Mouse (Mus musculus) heart, adult 2 months (tissue): ENCODE measurements at regions not wholly inside any gene's neighbourhood (a gene's known extent, or its start where the extent isn't known, plus 50 kb on each side); places are given as distances from the start of the nearest gene placed in this dataset.
"Not testable (repeated sequence)": the region's sequence is repeated elsewhere in the genome, so short reads cannot be mapped to it uniquely, and the experiment has no call there.

Experiments
- DNase-seq, 2 experiments: peaks; one replicate each; pipeline ENCODE4 v3.0.0; 2021
- H3K27ac ChIP-seq: fragments of 200-600 bp; 2 replicates; pipeline ENCODE4 v1.8.1; 2022
- H3K27me3 ChIP-seq: fragments of 200-500 bp; 2 replicates; pipeline ENCODE4 v1.6.1; 2012; ENCODE audit warnings: mild to moderate bottlenecking, low read length, inconsistent platforms, mixed read lengths; ENCODE audit not compliant: control insufficient read depth, insufficient read depth
- H3K36me3 ChIP-seq: fragments of 200-500 bp; 2 replicates; pipeline ENCODE4 v1.6.1; 2012; ENCODE audit warnings: low read length, inconsistent platforms; ENCODE audit not compliant: control insufficient read depth, insufficient read depth
- H3K4me1 ChIP-seq: fragments of 200-500 bp; 2 replicates; pipeline ENCODE4 v1.6.1; 2011; ENCODE audit warnings: low read length; ENCODE audit not compliant: control insufficient read depth, insufficient read depth
- H3K4me3 ChIP-seq: fragments of 200-600 bp; 2 replicates; pipeline ENCODE4 v1.8.1; 2022
- H3K79me2 ChIP-seq: fragments of 200-500 bp; replicated peaks from 2 replicates; pipeline ENCODE4 v1.6.1; 2012; ENCODE audit warnings: mild to moderate bottlenecking, inconsistent platforms, low read length, moderate library complexity, mixed read lengths; ENCODE audit not compliant: control insufficient read depth, insufficient read depth
- H3K9ac ChIP-seq: fragments of 200-500 bp; 2 replicates; pipeline ENCODE4 v1.6.1; 2012; ENCODE audit warnings: low read depth, mild to moderate bottlenecking, control low read depth, inconsistent platforms, low read length, mixed read lengths
- CTCF ChIP-seq: fragments of 200-600 bp; IDR thresholded peaks from 2 replicates; pipeline ENCODE4 v1.8.1; 2022; ENCODE audit warnings: antibody characterized with exemption, mild to moderate bottlenecking, moderate library complexity
- EP300 ChIP-seq: fragments of 200-500 bp; IDR thresholded peaks from 2 replicates; pipeline ENCODE4 v1.6.1; 2011; ENCODE audit warnings: low read depth, low read length, control low read depth; ENCODE audit not compliant: insufficient read depth
- POLR2A ChIP-seq: fragments of 200-500 bp; IDR thresholded peaks from 2 replicates; pipeline ENCODE4 v1.6.1; 2011; ENCODE audit warnings: mild to moderate bottlenecking, low read depth, low read length, control low read depth; ENCODE audit not compliant: insufficient read depth
- WGBS: fragments of 180-500 bp; shearing (Covaris S2); methylation state at CpG from one replicate; pipeline ENCODE4 v1.1.7; 2018; 5-methylcytosine and 5-hydroxymethylcytosine counted together
- intact Hi-C: fragments of 180-260 bp; cut with DNase I; formaldehyde crosslinking; loops from one replicate; pipeline ENCODE4 v1.15.1; 2025

DNA sequence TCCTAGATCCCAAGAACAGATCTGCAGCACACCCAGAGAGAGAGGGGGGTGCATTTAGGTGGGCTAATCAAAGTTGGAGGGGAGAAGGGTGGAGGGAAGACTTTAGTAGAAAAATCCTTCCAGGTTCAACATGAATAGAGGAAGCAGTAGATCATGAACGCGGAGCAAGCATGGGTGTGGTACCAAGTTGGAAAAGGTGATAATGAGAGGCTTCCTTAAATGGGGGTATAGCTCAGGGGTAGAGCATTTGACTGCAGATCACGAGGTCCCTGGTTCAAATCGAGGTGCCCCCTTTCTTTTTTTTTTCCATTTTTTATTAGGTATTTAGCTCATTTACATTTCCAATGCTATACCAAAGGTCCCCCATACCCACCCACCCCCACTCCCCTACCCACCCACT is 54.0 kb upstream of the Krba1 start:
- H3K79me2 ChIP-seq, H3K9ac ChIP-seq, intact Hi-C loops, H3K27me3 ChIP-seq, H3K4me3 ChIP-seq, H3K4me1 ChIP-seq, H3K36me3 ChIP-seq, DNase-seq, H3K27ac ChIP-seq: not testable (repeated sequence)
- WGBS: 84% methylated on average over 4 of the region's 4 CpGs

DNA sequence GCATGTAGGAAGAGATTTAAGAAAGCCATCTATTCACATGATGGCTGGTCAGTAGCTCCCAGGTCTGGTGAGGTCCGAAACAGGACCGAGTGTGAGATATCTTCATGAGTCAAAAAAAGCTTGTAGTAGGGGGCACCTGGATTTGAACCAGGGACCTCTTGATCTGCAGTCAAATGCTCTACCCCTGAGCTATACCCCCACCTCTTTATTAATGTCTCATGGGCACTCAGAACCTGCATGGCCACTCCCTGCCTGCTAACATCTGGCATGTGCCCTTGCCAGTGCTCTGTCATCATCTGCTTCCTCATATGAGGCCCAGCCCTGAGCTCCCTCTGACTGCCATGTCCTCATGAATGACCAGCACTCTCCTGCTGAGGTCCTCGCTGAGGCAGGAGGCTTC is 58.4 kb upstream of the Krba1 start:
- DNase-seq, H3K4me1 ChIP-seq, H3K79me2 ChIP-seq, H3K36me3 ChIP-seq, H3K4me3 ChIP-seq, intact Hi-C loops, H3K9ac ChIP-seq, H3K27ac ChIP-seq, H3K27me3 ChIP-seq: not testable (repeated sequence)
- WGBS: 69% methylated on average over 3 of the region's 3 CpGs

DNA sequence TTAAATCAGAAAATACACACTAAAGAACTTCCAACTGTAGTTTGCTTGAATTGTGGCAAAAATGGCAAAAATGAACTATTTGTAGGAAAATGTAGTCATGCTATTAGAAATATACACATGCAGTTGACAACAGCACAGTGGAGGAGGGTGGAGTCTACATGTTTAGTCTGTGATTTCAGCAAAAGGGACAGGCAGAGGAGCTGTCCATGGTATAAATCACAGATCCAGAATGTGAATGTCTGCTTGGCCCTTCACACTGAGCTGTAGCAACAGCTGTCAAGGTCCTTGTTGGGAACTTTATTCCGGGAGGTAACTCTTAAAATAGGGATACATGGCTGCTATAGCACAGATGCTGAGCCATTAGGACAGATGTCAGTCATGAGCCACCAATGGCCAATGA is 107.4 kb upstream of the Krba1 start:
- Histone ChIP-seq H3K4me3 (no peak overlapping the region), H3K9ac (no peak overlapping the region), H3K36me3 (no peaks in the 10 kb centered on the region), H3K4me1 (no peaks in the 10 kb centered on the region), H3K79me2 (no peaks in the 10 kb centered on the region), H3K27me3 (no peaks in the 10 kb centered on the region), H3K27ac (no peak overlapping the region)
- no peak for DNase-seq
- TF ChIP-seq CTCF: no peak
- TF ChIP-seq POLR2A: no peak
- no peak for TF ChIP-seq EP300
- intact Hi-C loops: no loop called here
- 74% methylated on average over 1 of the region's 1 CpGs for WGBS

DNA sequence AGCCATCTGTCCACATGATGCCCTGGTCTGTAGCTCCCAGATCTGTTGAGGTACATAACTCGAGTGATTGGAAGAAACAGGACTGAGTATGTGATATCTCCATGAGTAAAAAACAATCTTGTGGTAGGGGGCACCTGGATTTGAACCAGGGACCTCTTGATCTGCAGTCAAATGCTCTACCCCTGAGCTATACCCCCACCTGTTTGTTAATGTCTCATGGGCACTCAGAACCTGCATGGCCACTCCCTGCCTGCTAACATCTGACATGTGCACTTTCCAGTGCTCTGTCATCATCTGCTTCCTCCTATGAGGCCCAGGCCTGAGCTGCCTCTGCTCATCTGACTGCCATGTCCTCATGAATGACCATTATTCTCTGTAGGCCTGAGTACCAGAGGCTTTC is 115.7 kb upstream of the Krba1 start:
- H3K4me1 ChIP-seq, H3K36me3 ChIP-seq, H3K79me2 ChIP-seq, H3K27me3 ChIP-seq, H3K4me3 ChIP-seq, H3K27ac ChIP-seq, H3K9ac ChIP-seq, DNase-seq, intact Hi-C loops: not testable (repeated sequence)
- WGBS: 55% methylated on average over 1 of the region's 1 CpGs

DNA sequence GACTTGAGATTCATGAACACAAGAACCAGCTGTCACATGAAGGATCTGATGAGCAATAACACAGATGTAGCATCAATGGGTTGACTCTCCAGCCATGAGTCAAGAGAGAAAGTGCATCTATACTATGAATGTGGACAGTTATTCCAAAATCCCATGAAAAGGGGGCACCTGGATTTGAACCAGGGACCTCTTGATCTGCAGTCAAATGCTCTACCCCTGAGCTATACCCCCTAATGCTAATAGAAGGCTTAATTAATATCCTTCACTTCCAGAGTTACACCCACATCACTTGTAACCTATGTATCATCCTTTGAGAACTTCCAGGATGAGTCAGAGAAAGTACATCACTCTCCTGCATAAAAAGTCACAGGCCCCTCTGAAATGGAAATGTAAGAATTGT is 133.8 kb upstream of the Krba1 start:
- DNase-seq, H3K36me3 ChIP-seq, intact Hi-C loops, H3K27ac ChIP-seq, H3K79me2 ChIP-seq, H3K4me3 ChIP-seq, H3K4me1 ChIP-seq, H3K27me3 ChIP-seq, H3K9ac ChIP-seq: not testable (repeated sequence)

DNA sequence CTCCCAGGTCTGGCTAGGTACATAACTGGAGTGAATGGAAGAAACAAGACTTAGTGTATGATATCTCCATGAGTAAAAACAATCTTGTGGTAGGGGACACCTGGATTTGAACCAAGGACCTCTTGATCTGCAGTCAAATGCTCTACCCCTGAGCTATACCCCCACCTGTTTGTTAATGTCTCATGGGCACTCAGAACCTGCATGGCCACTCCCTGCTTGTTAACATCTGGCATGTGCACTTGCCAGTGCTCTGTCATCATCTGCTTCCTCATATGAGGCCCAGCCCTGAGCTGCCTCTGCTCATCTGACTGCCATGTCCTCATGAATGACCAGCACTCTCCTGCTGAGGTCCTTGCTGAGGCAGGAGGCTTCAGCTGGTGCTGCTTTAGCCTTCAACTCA is 142.4 kb upstream of the Krba1 start:
- intact Hi-C loops, H3K27ac ChIP-seq, DNase-seq, H3K27me3 ChIP-seq, H3K36me3 ChIP-seq, H3K4me1 ChIP-seq, H3K4me3 ChIP-seq, H3K79me2 ChIP-seq, H3K9ac ChIP-seq: not testable (repeated sequence)

DNA sequence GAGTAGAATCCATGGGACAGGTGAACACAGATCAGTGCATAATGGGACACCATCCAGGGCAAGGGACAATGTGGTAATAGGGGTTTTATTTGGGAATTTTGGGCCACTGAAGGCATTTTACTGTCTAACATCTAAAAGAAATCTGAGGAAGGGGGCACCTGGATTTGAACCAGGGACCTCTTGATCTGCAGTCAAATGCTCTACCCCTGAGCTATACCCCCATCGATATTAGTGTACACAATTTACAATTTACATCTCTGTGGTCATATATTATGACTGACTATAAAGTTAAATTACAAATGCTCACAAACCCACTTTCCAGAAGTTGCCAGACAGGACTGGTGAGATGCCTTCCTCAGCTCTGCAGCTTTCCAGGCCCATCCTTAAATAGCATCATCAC is 143.4 kb upstream of the Krba1 start:
- no peak for TF ChIP-seq CTCF
- no peak for TF ChIP-seq POLR2A
- TF ChIP-seq EP300: no peak
- intact Hi-C loops: no loop called here
- no peaks in the 10 kb centered on the region for H3K4me1 ChIP-seq
- 69% methylated on average over 1 of the region's 1 CpGs for WGBS
- DNase-seq: no peak
- no peak overlapping the region for H3K27ac ChIP-seq
- H3K4me3 ChIP-seq: no peak overlapping the region
- no peaks in the 10 kb centered on the region for H3K79me2 ChIP-seq
- no peaks in the 10 kb centered on the region for H3K27me3 ChIP-seq
- H3K36me3 ChIP-seq: no peaks in the 10 kb centered on the region
- H3K9ac ChIP-seq: no peak overlapping the region

DNA sequence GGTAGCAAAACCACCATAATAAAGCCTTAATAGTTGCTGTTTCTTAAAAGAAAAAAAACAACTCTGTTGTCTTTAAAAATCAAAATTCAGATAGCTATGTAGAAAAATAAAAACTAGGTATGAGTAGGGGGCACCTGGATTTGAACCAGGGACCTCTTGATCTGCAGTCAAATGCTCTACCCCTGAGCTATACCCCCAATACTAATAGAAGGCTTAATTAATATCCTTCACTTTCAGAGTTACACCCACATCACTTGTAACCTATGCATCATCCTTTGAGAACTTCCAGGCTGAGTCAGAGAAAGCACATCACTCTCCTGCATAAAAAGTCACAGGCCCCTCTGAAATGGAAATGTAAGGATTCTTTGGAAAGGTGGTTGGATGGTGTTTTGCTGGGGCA is 151.2 kb upstream of the Krba1 start:
- H3K9ac ChIP-seq, H3K36me3 ChIP-seq, DNase-seq, intact Hi-C loops, H3K4me1 ChIP-seq, H3K4me3 ChIP-seq, H3K27me3 ChIP-seq, H3K79me2 ChIP-seq, H3K27ac ChIP-seq: not testable (repeated sequence)
